Mouse (Mus musculus) granulocyte monocyte progenitor cell, adult 5-6 weeks (primary cell): ENCODE measurements at regions not wholly inside any gene's neighbourhood (a gene's known extent, or its start where the extent isn't known, plus 50 kb on each side); places are given as distances from the start of the nearest gene placed in this dataset.

Source experiments
- ATAC-seq: replicated peaks from 2 replicates; pipeline ENCODE4 v1.8.0; 2016; ENCODE audit warnings: mild to moderate bottlenecking, moderate TSS enrichment, inconsistent platforms; ENCODE audit not compliant: poor library complexity, severe bottlenecking

GRCm38 (mm10) chr13:42579471-42579870 lies 101.0 kb upstream of the Phactr1 start:
- no peak for ATAC-seq

- ATAC-seq, result no peak
These were observed 91.3 kb upstream of the Phactr1 start for GRCm38 (mm10) chr13:42589136-42589535.

GRCm38 (mm10) chr13:42589607-42590006 lies 90.8 kb upstream of the Phactr1 start:
- ATAC-seq, result no peak

GRCm38 (mm10) chr13:42590415-42590814 lies 90.0 kb upstream of the Phactr1 start:
- ATAC-seq, result no peak

- no peak for ATAC-seq
These were observed 87.5 kb upstream of the Phactr1 start for GRCm38 (mm10) chr13:42592945-42593344.

GRCm38 (mm10) chr13:42593488-42594170 lies 86.8 kb upstream of the Phactr1 start:
- no peak for ATAC-seq

GRCm38 (mm10) chr13:42595180-42595579 lies 85.2 kb upstream of the Phactr1 start:
- no peak for ATAC-seq

GRCm38 (mm10) chr13:42597781-42598180 lies 82.6 kb upstream of the Phactr1 start:
- no peak for ATAC-seq

GRCm38 (mm10) chr13:42603308-42603707 lies 77.1 kb upstream of the Phactr1 start:
- no peak for ATAC-seq

- no peak for ATAC-seq
These were observed 72.7 kb upstream of the Phactr1 start for GRCm38 (mm10) chr13:42607735-42608134.

GRCm38 (mm10) chr13:42608963-42609362 lies 71.5 kb upstream of the Phactr1 start:
- no peak for ATAC-seq

- ATAC-seq, result no peak
These were observed 67.1 kb upstream of the Phactr1 start for GRCm38 (mm10) chr13:42613326-42613725.

GRCm38 (mm10) chr13:42615826-42616225 lies 64.6 kb upstream of the Phactr1 start:
- ATAC-seq, result no peak

- no peak for ATAC-seq
These were observed 63.2 kb upstream of the Phactr1 start for GRCm38 (mm10) chr13:42617225-42617624.

GRCm38 (mm10) chr13:42617844-42618243 lies 62.6 kb upstream of the Phactr1 start:
- ATAC-seq, result no peak

- ATAC-seq, result no peak
These were observed 60.7 kb upstream of the Phactr1 start for GRCm38 (mm10) chr13:42619555-42620280.

GRCm38 (mm10) chr13:42623491-42623890 lies 56.9 kb upstream of the Phactr1 start:
- no peak for ATAC-seq
